Mouse (Mus musculus) heart, postnatal 25 days (tissue): Measurements from ENCODE around the gene Catsper3. TPM values are rescaled to one million over a fixed set of nuclear protein-coding genes. Genes with fewer than 3 reads are reported as not detected.

Source experiments
- DNase-seq: peaks from one replicate; pipeline ENCODE4 v3.0.0; 2022; ENCODE audit warnings: low spot score
- intact Hi-C: fragments of 180-260 bp; cut with DNase I; formaldehyde crosslinking; loops from one replicate; pipeline ENCODE4 v1.15.1; 2025
- total RNA-seq, 2 experiments: library from RNA; stranded (reverse); gene quantifications; 2 replicates each; pipeline ENCODE4 v1.2.3; 2021

The Catsper3 gene
- total RNA-seq, 2 experiments from 2014 or later = not detected

DNA sequence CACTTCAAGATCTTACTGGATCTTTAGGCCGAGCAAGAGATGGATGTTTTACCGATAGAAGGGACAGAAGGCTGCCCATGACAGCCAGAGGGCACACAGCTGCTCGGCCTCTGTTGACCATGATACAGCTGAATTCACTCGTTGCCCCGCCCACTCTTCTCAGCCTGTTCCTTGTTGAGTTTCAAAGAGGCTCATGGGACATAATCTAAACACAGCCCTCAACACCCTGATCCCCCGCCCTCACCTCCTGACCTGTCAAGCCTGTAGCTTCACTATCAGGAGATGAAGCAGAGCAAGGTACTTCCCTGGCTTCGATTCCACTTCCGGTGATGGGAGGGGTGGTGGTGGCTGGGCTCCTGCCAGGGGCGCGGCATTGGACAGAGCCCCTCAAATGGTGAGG, 63.4 kb downstream of the Catsper3 start:
- intact Hi-C loops = no loop called here
- no peak for DNase-seq

DNA sequence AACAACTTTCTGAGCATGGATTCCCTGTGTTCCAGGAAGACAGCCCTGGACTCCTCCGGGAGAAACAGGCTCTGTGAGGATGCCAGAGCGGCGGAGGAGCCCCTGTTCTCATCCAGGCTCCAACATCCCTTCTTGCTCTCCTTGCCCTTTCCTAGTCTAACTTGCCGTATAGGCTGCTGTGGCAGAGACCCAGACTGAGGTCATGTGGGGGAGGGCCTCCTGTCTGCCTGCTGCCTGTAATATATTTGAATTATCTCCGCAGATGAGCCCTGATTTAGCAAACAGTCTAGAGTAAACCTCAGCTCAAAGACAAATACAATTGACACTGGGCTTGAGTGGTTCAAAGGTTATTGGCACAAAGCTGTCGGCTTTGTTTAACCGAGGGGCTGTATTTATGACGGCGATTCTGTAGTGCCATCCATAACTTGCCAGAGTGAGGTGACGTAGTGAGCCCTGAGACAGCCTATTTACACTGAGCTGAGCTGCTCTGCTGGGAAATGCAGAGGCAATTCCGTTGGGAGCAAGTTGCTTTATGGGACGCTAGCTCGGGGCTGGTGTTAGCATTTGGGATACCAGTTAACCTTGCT, 64.3 kb downstream of the Catsper3 start:
- DNase-seq = no peak
- intact Hi-C loops = no loop called here

DNA sequence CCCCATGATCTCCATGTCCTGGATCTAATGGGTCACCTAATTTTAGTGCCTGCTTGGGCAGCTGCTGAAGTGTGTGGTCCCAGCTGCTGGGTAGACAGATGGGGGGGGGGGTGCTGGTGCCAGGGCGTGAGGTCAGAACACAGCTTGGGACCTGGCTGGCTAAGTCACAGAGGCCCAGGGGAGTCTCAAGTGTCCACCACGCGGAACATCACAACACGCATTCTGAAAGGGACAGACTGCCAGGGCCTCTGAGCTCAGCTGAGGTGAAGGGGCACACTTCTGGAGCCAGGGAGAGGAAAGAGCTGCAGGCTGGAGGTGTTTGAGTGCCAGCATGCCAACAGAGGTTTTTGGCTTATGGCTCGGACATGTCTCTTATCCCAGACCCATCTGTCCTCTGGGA, 66.4 kb downstream of the Catsper3 start:
- no peak for DNase-seq
- intact Hi-C loops = no loop called here

DNA sequence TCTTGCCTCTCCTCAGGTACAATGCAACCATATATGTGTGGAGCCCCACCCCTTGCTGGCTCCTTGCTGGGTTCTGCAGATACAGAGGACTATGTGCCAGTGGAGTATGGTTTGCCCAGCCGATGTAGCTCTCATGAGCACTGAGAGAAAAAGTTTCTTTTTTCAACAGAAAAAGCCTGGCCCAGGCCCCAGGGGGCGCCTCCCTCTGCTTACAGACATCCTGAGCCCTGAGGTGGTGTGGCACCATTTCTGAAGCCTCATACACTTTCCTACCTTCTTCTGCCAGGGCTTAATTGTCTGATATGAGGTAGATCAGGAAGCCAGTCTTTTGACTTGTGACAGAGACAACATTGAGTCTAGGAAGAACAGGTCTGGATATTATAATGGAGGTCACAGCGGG, 67.8 kb downstream of the Catsper3 start:
- DNase-seq = no peak
- intact Hi-C loops = no loop called here

DNA sequence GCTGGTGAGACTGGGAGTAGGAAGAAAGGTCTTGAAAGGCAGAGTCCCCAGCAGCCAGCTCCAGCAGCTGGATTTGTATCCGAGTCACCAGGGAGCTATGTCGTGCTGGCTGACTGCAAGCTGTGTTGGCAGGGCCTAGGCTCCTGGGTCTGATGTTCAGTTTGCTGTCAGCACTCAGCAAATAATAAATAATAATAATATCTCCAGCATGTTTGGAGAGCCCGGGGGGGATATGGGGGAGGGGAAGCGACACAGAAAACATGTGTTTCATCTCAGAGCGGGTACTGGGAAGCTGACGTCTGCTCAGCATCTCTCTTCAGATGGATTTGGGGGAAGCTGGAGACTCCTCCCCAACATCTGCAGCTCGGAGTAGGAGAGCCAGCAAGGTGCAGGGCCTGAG, 71.4 kb downstream of the Catsper3 start:
- DNase-seq = no peak
- intact Hi-C loops = no loop called here

DNA sequence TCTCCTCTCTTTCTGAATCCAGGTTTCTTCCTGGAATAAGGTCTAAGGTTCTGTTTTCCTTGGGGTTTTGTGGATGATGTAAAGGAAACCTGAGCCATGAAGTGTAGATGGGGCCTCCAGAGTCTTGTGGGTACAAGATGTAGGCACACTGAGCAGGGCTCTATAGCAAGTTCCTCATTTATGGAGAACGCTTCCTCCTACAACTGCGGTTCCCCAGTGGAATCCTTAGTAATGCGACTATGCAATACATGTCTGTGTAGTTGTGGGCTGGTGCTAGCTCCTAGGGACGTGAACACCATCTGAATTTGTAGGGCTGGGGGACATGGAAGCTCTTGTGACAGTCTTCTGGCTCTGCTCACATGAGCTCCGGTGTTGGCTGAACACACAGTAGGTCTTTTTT, 74.1 kb downstream of the Catsper3 start:
- intact Hi-C loops = no loop called here
- no peak for DNase-seq

Other genes with a start within 250 kb of the Catsper3 start
- gene Ddx41, start 247.9 kb upstream of the Catsper3 start, total RNA-seq = 10 to 100 TPM; 13.1 to 13.2 TPM
- 10 to 100 TPM; 18.3 to 19.0 TPM for gene Fam193b, start 213.4 kb upstream of the Catsper3 start, total RNA-seq
- gene Tmed9, start 210.8 kb upstream of the Catsper3 start, total RNA-seq = 10 to 100 TPM; 86.3 to 94.2 TPM
- gene B4galt7, start 184.7 kb upstream of the Catsper3 start, total RNA-seq = 10 to 100 TPM in 1 of 2 experiments, 1 to 10 TPM in 1; 9.6 to 10.4 TPM
- 10 to 100 TPM; 11.5 to 12.1 TPM for gene Caml, start 161.6 kb upstream of the Catsper3 start, total RNA-seq
- gene Ddx46, start 149.5 kb upstream of the Catsper3 start, total RNA-seq = 10 to 100 TPM; 18.9 to 23.5 TPM
- 10 to 100 TPM; 41.1 to 44.9 TPM for gene B230219D22Rik, start 91.4 kb upstream of the Catsper3 start, total RNA-seq
- gene Txndc15, start 69.9 kb upstream of the Catsper3 start, total RNA-seq = 10 to 100 TPM; 38.0 to 38.2 TPM
- 10 to 100 TPM; 38.2 to 42.5 TPM for gene Pcbd2, start 57.2 kb upstream of the Catsper3 start, total RNA-seq
- not detected for gene Pitx1, start 51.6 kb downstream of the Catsper3 start, total RNA-seq